Mouse (Mus musculus) forebrain, embryonic 11.5 days (tissue): ENCODE measurements around the gene Brap. TPM values are rescaled to one million over a fixed set of nuclear protein-coding genes. Genes with fewer than 3 reads are reported as not detected.
"Not testable (repeated sequence)": the region's sequence is repeated elsewhere in the genome, so short reads cannot be mapped to it uniquely, and the experiment has no call there.

Experiments
- ATAC-seq: fragments of 200-750 bp; cut with Nextera tagmentation; replicated peaks from 2 replicates; pipeline ENCODE4 v1.8.0; 2017; ENCODE audit warnings: moderate TSS enrichment; ENCODE audit not compliant: low FRiP score
- DNase-seq: peaks from one replicate; pipeline ENCODE4 v3.0.0-alpha.2; 2017; ENCODE audit warnings: low spot score
- H3K27ac ChIP-seq: fragments of 300-500 bp; sonication (generic); 2 replicates; pipeline ENCODE4 v1.5.1; 2014; ENCODE audit warnings: low read depth, low read length
- H3K27me3 ChIP-seq: fragments of 300-500 bp; sonication (generic); 2 replicates; pipeline ENCODE4 v1.6.1; 2014; ENCODE audit warnings: mild to moderate bottlenecking, low read length, mixed read lengths; ENCODE audit not compliant: control insufficient read depth, insufficient read depth
- H3K36me3 ChIP-seq: fragments of 300-500 bp; sonication (generic); 2 replicates; pipeline ENCODE4 v1.6.1; 2014; ENCODE audit warnings: mild to moderate bottlenecking, low read length, moderate library complexity, mixed read lengths; ENCODE audit not compliant: control insufficient read depth, insufficient read depth
- H3K4me1 ChIP-seq: fragments of 300-500 bp; sonication (generic); replicated peaks from 2 replicates; pipeline ENCODE4 v1.6.1; 2014; ENCODE audit warnings: low read length, mixed read lengths; ENCODE audit not compliant: control insufficient read depth, insufficient read depth
- H3K4me2 ChIP-seq: fragments of 300-500 bp; sonication (generic); 2 replicates; pipeline ENCODE4 v1.6.1; 2014; ENCODE audit warnings: low read depth, mild to moderate bottlenecking, low read length, moderate library complexity, mixed read lengths; ENCODE audit not compliant: severe bottlenecking
- H3K4me3 ChIP-seq: fragments of 300-500 bp; sonication (generic); 2 replicates; pipeline ENCODE4 v1.5.1; 2014; ENCODE audit warnings: low read depth, low read length
- H3K9ac ChIP-seq: fragments of 300-500 bp; sonication (generic); 2 replicates; pipeline ENCODE4 v1.6.1; 2014; ENCODE audit warnings: low read length
- H3K9me3 ChIP-seq: fragments of 300-500 bp; sonication (generic); 2 replicates; pipeline ENCODE4 v1.6.1; 2016; ENCODE audit warnings: low read length, mixed read lengths; ENCODE audit not compliant: control insufficient read depth
- WGBS: fragments of 180-500 bp; shearing (Covaris S2); extraction: QIAGEN DNeasy Blood & Tissue Kit; methylation state at CpG from one replicate; pipeline ENCODE4 v1.1.7; 2014; 5-methylcytosine and 5-hydroxymethylcytosine counted together
- polyA plus RNA-seq: library from polyadenylated mRNA; unstranded; fragments of >200 nt; fragmentation: Nextera tagmentation; extraction: Ambion mirVana; gene quantifications from 2 replicates; pipeline ENCODE4 v1.2.1, GENCODE M21; 2014

Gene Brap
- polyA plus RNA-seq, result 45.5 and 48.1 TPM in 2 replicates

DNA sequence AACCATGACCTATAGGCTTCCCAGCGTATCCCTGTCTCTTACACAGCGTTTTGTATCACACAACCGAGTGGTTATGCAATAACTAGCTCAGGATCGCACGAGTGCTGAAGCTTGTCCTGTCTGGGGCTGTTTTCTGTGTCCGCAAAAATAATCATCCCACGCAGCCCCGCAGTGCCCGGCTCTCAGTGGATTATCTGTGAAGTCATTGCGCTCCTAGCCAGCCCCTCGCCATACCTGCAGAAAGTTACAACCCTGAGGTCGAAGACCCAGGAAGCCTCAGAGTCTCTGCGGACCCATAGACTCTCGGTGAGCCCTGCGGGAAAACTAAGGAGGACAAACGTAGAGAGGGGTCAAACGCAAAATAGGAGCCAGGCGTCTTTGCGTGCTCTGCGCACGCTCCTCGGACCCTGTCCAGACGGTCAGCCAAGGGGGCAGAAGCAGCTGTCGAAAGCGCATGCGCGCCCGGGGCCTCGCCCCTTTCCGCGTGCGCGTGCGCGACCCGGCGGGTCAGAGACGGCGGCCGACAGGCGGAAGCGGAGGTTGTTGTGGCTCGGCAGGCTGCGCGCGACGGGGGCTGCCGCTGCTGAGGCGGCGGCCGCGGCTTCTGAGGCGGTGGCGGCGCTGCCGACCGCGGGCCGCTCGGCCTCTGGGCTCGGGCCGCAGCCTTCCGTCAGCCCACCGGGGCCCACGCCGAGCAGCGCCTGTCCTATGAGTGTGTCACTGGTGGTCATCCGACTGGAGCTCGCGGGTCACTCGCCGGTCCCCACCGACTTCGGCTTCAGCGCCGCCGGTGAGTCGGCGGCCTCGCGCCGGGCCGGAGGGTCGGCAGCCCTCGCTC, at the start of gene Brap, which contains the start of gene Acad10:
TSS of gene Brap (plus strand) at position 505 of the 838 bp plus-strand sequence.
TSS of gene Acad10 (minus strand) at position 456 of the 838 bp plus-strand sequence.
- Histone ChIP-seq H3K27ac (0 out of 2 replicates have a peak within 1 kb of the TSS, but pooled peaks have one; percentile 15), H3K36me3 (no peaks in the 10 kb centered on the region; the same call in 1 of the 2 replicates), H3K4me1 (peaks cover 6% of the 10 kb centered on the region; the same call in 1 of the 2 replicates), H3K9me3 (no peaks in the 10 kb centered on the region), H3K9ac (peak within 1 kb of the TSS; percentile 93), H3K4me3 (peak within 1 kb of the TSS; percentile 94), H3K4me2 (peak within 1 kb of the TSS; percentile 87), H3K27me3 (no peaks in the 10 kb centered on the region)
- DNase-seq (peak; percentile 97), ATAC-seq (peak; percentile 80)
- WGBS, result 2% methylated on average over 63 of the region's 85 CpGs

DNA sequence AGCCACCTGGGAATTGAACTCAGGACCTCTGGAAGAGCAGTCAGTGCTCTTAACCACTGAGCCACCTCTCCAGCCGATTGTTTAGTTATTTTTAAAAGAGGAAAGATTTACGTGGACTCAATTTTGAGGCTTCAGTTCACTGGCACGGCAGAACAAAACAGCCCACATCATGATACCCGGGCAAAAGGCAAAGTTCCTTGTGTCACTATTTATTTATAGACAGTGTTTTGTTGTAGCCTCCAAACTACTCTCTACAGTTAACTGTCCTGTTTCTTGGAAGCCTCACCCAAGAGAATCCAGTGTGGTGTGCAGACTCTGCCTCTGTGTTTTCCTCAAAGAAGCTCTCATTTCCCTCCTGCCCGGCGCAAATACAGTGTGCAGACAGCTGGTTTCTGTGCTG, 48.3 kb upstream of the Brap start:
- no peak for DNase-seq
- WGBS, result 90% methylated on average over 6 of the region's 6 CpGs

DNA sequence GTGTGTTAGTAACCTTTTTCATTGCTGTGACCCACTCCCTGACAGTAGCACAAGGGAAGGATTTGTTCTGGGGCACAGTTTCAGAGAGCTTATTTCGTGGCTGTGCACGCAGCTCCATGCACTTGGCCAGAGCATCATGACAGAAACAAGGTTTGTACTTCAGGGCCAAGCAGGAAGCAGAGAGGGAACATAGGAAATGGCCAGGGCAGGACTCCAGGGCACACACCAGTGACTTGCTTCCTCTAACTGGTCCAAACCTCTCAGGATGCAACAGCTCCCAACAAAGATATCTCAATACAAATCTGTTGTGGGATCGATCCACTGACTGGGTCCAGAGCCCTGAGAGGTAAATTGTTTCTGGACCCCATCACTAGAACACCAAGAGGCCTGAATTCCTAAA, 45.4 kb upstream of the Brap start:
- WGBS, result 86% methylated on average over 3 of the region's 3 CpGs
- not testable (repeated sequence) for DNase-seq, H3K4me3 ChIP-seq, H3K27ac ChIP-seq, H3K9me3 ChIP-seq, H3K4me1 ChIP-seq, H3K27me3 ChIP-seq, H3K36me3 ChIP-seq, H3K4me2 ChIP-seq, ATAC-seq, H3K9ac ChIP-seq

More for the DNA sequence above, 48.3 kb upstream of the Brap start:
- ATAC-seq, result no peak
- Histone ChIP-seq H3K9ac (no peak overlapping the region), H3K27me3 (no peaks in the 10 kb centered on the region), H3K4me1 (no peaks in the 10 kb centered on the region), H3K4me3 (no peak overlapping the region), H3K36me3 (no peaks in the 10 kb centered on the region), H3K9me3 (no peaks in the 10 kb centered on the region), H3K27ac (no peak overlapping the region), H3K4me2 (no peak overlapping the region)

DNA sequence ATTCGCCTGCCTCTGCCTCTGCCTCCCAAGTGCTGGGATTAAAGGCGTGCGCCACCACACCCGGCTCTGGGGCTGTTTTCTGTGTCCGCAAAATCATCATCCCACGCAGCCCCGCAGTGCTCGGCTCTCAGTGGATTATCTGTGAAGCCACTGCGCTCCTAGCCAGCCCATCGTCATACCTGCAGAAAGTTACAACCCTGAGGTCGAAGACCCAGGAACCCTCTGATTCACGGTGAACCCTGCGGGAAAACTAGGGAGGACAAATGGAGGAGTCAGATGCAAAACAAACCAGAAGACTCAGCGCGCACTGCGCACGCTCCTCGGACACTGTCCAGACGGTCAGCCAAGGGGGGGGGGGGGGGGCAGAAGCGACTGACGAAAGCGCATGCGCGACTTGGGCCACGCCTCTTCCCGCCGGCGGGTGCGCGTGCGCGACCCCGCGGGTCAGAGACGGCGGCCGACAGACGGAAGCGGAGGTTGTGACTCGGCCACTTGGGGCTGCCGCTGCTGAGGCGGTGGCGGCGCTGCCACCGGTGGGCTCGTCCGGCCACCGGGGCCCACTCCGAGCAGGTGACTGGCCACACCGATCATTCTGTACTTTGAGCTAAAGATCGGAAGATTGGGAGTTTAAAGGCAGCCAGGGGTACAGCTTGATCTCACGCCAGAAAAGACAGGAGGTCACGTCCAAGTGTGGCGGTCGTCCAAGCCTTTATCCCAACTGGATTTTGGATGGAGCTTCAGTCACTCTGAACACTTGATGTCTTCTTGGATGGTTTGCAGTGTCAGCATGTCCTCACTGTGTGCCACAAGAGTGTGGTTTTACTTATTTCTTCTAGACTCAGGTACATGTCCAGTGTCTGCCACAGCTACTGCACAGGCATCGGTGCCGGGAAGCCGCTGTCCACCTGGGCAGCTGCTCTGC, 41.5 kb upstream of the Brap start, which contains the start of gene Acad12:
TSS of gene Acad12 (minus strand) at position 347 of the 922 bp plus-strand sequence.
- H3K36me3 ChIP-seq, result no peaks in the 10 kb centered on the region
- H3K4me2 ChIP-seq, result peak within 1 kb of the TSS; percentile 57
- H3K9ac ChIP-seq, result peak within 1 kb of the TSS; percentile 85
- peak within 1 kb of the TSS; percentile 50 for H3K27ac ChIP-seq
- H3K27me3 ChIP-seq, result no peaks in the 10 kb centered on the region
- WGBS, result 1% methylated on average over 57 of the region's 58 CpGs
- ATAC-seq (peak; percentile 85), DNase-seq (peak; percentile 97)
- peak within 1 kb of the TSS; percentile 69 for H3K4me3 ChIP-seq
- no peaks in the 10 kb centered on the region for H3K9me3 ChIP-seq
- peaks cover 7% of the 10 kb centered on the region; the same call in 1 of the 2 replicates for H3K4me1 ChIP-seq

DNA sequence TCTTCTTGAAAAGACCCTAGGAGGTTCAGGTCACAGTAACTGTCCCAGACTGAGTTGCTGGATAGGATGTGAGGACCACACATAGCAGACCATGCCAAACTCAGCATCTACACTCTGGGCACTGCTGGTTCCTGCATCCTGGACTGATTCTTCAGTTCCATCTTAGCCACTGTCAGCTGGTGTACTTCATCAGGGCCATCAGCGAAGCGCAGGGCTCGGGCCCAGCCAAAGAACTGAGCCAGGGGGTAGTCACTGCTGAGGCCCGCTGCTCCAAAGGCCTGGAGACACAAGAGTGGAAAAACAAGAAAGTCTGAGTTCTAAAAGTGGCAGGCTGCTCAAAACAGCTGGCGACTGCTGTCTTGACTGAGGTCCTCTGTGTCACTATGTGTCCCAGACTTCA, 39.3 kb upstream of the Brap start:
- Histone ChIP-seq H3K9me3 (no peaks in the 10 kb centered on the region), H3K27ac (no peak overlapping the region), H3K27me3 (no peaks in the 10 kb centered on the region), H3K4me2 (no peak overlapping the region), H3K4me3 (no peak overlapping the region), H3K9ac (no peak overlapping the region), H3K36me3 (no peaks in the 10 kb centered on the region), H3K4me1 (peaks cover 7% of the 10 kb centered on the region; the same call in 1 of the 2 replicates)
- no peak for DNase-seq
- no peak for ATAC-seq
- 94% methylated on average over 5 of the region's 5 CpGs for WGBS

DNA sequence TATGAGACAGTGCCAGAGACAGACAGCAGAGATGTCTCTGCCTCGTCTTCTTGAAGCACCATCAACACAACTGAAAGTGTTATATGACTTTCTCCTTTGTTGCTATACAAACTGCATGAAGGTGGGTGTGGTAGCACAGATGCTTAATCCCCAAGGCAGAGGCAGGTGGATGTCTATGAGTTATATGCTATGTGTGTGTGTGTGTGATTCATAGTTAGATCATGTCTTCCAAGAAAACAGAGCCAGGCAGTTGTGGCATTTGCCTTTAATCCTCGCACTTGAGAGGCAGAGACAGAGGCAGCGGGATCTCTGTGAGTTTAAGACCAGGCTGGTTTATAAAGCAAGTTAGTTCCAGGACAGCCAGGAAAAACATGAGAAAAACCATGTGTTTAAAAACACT, 37.1 kb upstream of the Brap start:
- H3K36me3 ChIP-seq, result no peaks in the 10 kb centered on the region
- H3K9me3 ChIP-seq, result no peaks in the 10 kb centered on the region
- WGBS, result 78% methylated on average over 3 of the region's 3 CpGs
- no peak overlapping the region for H3K9ac ChIP-seq
- H3K27ac ChIP-seq, result no peak overlapping the region
- peaks cover 4% of the 10 kb centered on the region; the same call in 1 of the 2 replicates for H3K4me1 ChIP-seq
- no peaks in the 10 kb centered on the region for H3K27me3 ChIP-seq
- no peak overlapping the region for H3K4me3 ChIP-seq
- ATAC-seq, result no peak
- no peak for DNase-seq
- no peak overlapping the region for H3K4me2 ChIP-seq

DNA sequence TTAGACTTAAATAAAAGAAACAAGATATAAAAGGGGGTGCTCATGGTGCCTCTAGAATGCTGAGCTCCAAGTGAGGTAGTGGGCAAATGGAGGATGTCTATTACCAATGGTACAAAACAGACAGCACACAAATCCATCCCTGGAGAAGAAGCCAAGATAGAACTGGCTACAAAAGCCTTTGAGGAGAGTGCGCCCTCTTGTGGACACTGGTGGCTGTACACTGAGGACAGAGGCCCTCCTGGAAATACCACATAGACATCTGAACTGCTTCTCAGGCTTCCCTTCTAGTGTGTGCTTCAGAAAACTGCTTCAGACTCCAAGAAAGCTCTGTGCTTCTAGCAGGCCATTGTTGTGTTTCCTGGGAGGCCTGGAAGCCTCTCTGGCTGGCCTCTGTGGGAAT, 32.5 kb upstream of the Brap start:
- WGBS, result 0% methylated on average over 1 of the region's 1 CpGs
- no peak overlapping the region for H3K4me3 ChIP-seq
- ATAC-seq (no peak), DNase-seq (peak; percentile 84)
- H3K4me1 ChIP-seq, result no peaks in the 10 kb centered on the region
- H3K4me2 ChIP-seq, result no peak overlapping the region
- no peaks in the 10 kb centered on the region for H3K27me3 ChIP-seq
- H3K9me3 ChIP-seq, result no peaks in the 10 kb centered on the region
- no peaks in the 10 kb centered on the region for H3K36me3 ChIP-seq
- no peak overlapping the region for H3K9ac ChIP-seq
- H3K27ac ChIP-seq, result no peak overlapping the region

DNA sequence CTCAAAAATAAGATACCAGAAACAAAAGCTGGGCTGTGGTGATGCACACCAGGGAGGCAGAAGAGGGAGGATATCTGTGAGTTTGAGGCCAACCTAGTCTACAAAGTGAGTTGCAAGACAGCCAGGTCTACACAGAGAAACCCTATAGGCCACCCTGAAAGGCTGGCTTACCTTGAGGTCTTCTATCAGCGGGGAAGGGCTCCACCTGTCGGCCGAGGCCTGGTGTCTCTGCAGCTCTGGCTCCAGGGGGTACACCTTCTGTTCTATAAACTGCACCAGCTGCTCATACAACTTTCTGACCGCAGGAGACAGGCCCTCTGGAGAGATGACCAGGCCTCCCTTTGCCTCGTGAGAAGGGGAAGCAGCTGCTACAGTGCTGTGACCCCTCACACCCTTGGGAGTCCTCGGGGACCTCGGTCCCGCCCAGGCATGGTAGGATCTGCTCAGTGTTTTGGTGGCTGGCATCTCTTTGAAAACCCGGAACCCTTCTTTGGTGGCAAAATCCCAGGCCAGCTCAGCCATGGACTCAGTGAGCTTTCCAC, 29.2 kb upstream of the Brap start:
- H3K4me2 ChIP-seq, H3K4me1 ChIP-seq, H3K4me3 ChIP-seq, H3K36me3 ChIP-seq, H3K27me3 ChIP-seq, H3K9ac ChIP-seq, H3K27ac ChIP-seq, H3K9me3 ChIP-seq, ATAC-seq, DNase-seq: not testable (repeated sequence)
- WGBS, result 76% methylated on average over 9 of the region's 9 CpGs
